Mouse (Mus musculus) limb, embryonic 14.5 days (tissue): ENCODE data around the gene Rsph14. TPM values are rescaled to one million over a fixed set of nuclear protein-coding genes. Genes with fewer than 3 reads are reported as not detected.
A peak's percentile ranks its signal among the peaks of the same experiment; 100 is the strongest.

Experiments used
- ATAC-seq: fragments of 200-750 bp; cut with Nextera tagmentation; 2 replicates; pipeline ENCODE4 v1.8.0; 2017; ENCODE audit warnings: low read depth, moderate number of reproducible peaks, moderate TSS enrichment; ENCODE audit not compliant: low FRiP score
- DNase-seq: peaks from one replicate; pipeline ENCODE4 v3.0.0-alpha.2; 2015; ENCODE audit warnings: low spot score
- H3K27ac ChIP-seq: fragments of 300-500 bp; sonication (generic); replicated peaks from 2 replicates; pipeline ENCODE4 v1.5.1; 2014; ENCODE audit warnings: low read depth, mild to moderate bottlenecking, low read length, moderate library complexity, mixed read lengths
- H3K27me3 ChIP-seq: fragments of 300-500 bp; sonication (generic); 2 replicates; pipeline ENCODE4 v1.6.1; 2014; ENCODE audit warnings: low read length, mixed read lengths; ENCODE audit not compliant: control insufficient read depth, insufficient read depth
- H3K36me3 ChIP-seq: fragments of 300-500 bp; sonication (generic); 2 replicates; pipeline ENCODE4 v1.6.1; 2014; ENCODE audit warnings: mild to moderate bottlenecking, low read length, moderate library complexity, mixed read lengths; ENCODE audit not compliant: control insufficient read depth, insufficient read depth
- H3K4me1 ChIP-seq: fragments of 300-500 bp; sonication (generic); 2 replicates; pipeline ENCODE4 v1.6.1; 2014; ENCODE audit warnings: antibody characterized with exemption, low read length, mixed read lengths; ENCODE audit not compliant: control insufficient read depth, insufficient read depth
- H3K4me2 ChIP-seq: fragments of 300-500 bp; sonication (generic); replicated peaks from 2 replicates; pipeline ENCODE4 v1.6.1; 2014; ENCODE audit warnings: low read depth, mild to moderate bottlenecking, low read length, moderate library complexity; ENCODE audit not compliant: severe bottlenecking
- H3K4me3 ChIP-seq: fragments of 300-500 bp; sonication (generic); replicated peaks from 2 replicates; pipeline ENCODE4 v1.5.1; 2014; ENCODE audit warnings: low read length
- H3K9ac ChIP-seq: fragments of 300-500 bp; sonication (generic); 2 replicates; pipeline ENCODE4 v1.6.1; 2014; ENCODE audit warnings: mild to moderate bottlenecking, low read depth, low read length, moderate library complexity; ENCODE audit not compliant: severe bottlenecking
- H3K9me3 ChIP-seq: fragments of 300-500 bp; sonication (generic); 2 replicates; pipeline ENCODE4 v1.6.1; 2016; ENCODE audit warnings: low read length; ENCODE audit not compliant: control insufficient read depth
- POLR2A ChIP-seq: fragments of 200-500 bp; IDR thresholded peaks from 2 replicates; pipeline ENCODE4 v1.8.0; 2012; ENCODE audit warnings: inconsistent platforms, mild to moderate bottlenecking, moderate library complexity, borderline replicate concordance; ENCODE audit not compliant: insufficient read depth, insufficient read length; ENCODE audit errors: extremely low read depth
- WGBS: fragments of 180-500 bp; shearing (Covaris S2); extraction: QIAGEN DNeasy Blood & Tissue Kit; methylation state at CpG from one replicate; pipeline ENCODE4 v1.1.7; 2014; 5-methylcytosine and 5-hydroxymethylcytosine counted together
- polyA plus RNA-seq, 2 experiments: library from polyadenylated mRNA; depleted of rRNA in 1 of 2; stranded (reverse) in 1 of 2; unstranded in 1 of 2; fragments of >200 nt; fragmentation: Nextera tagmentation in 1 of 2; extraction: Ambion mirVana in 1 of 2; gene quantifications; 2 replicates each; pipeline versions ENCODE4 v1.2.1 to v1.2.3; 2012 to 2014

Gene Rsph14
- polyA plus RNA-seq, 2 experiments = not detected

DNA sequence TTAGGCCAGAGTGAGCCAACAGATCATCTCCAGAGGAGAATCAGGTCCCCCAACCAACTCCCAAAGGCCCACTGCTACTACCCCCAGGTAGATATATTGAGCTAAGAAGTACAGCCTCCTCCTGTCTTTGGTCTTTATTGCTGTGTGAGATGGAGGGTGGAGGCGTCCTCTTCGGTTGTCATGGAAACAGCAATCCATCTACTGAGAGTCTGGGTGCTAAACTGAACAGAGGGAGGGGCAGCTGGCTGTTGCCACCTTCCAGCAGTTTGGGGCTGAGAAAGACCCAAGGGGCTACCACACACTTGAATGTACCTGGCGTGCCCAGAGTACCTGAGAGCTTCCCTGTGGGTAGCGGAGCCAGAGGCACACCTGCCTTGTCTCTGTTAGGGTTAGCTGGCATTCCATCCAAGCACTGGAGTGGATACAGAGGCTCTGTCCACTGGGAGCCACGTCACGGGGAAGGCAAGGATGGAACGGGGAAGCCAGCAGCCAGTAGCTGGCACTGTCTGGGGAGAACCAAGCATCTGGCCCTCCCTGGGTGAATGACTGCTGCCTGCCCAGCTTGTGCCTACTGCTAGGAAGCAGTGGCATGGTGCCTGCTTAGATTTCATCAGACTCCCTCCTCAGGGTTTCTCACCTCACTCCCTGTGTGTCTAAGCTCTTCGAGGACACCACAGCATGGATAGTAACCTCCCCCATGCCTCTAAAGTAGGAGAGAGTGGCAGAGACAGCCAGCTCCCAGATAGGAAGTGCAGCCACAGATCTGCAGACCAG, 25.3 kb downstream of the Rsph14 start:
- Histone ChIP-seq H3K9ac (no peak overlapping the region), H3K27me3 (no peaks in the 10 kb centered on the region), H3K9me3 (no peaks in the 10 kb centered on the region), H3K4me3 (no peak overlapping the region), H3K4me2 (no peak overlapping the region), H3K27ac (no peak overlapping the region), H3K36me3 (no peaks in the 10 kb centered on the region), H3K4me1 (peaks cover 3% of the 10 kb centered on the region; the same call in 1 of the 2 replicates)
- ATAC-seq = no peak
- DNase-seq = no peak
- TF ChIP-seq POLR2A = no peak
- 55% methylated on average over 8 of the region's 8 CpGs for WGBS

- peaks cover 3% of the 10 kb centered on the region; the same call in 1 of the 2 replicates for H3K4me1 ChIP-seq
- H3K9me3 ChIP-seq = no peaks in the 10 kb centered on the region
- DNase-seq (no peak), ATAC-seq (no peak)
- no peak overlapping the region for H3K9ac ChIP-seq
- 64% methylated on average over 3 of the region's 3 CpGs for WGBS
- TF ChIP-seq POLR2A = no peak
- no peaks in the 10 kb centered on the region for H3K36me3 ChIP-seq
- H3K4me3 ChIP-seq = no peak overlapping the region
- no peak overlapping the region for H3K27ac ChIP-seq
- H3K4me2 ChIP-seq = no peak overlapping the region
- no peaks in the 10 kb centered on the region for H3K27me3 ChIP-seq
Measured at GRCm38 (mm10) chr10:75004067-75004466, 28.3 kb downstream of the Rsph14 start.

DNA sequence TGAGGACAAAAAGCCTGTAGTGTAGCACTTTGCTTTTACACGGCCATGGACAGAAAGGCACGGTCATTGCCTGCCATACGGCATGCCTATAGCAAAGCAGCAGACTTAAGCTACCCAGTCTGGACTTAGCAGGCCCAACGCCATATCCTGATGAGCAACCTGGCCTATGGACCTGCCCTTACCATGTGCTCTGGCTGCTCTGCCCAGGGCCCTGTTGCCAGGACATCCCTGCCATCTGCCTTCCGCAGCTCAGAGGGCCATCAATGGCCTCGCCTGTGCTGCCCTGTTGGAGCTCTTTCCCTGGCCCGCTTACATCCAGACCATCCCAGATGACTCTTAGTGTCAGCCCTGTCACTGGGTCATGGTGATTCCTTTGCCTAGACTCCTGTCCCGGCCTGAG, 31.0 kb downstream of the Rsph14 start:
- Histone ChIP-seq H3K27ac (no peak overlapping the region), H3K27me3 (no peaks in the 10 kb centered on the region), H3K4me2 (no peak overlapping the region), H3K9me3 (no peaks in the 10 kb centered on the region), H3K9ac (no peak overlapping the region), H3K4me1 (peaks cover 3% of the 10 kb centered on the region; the same call in 1 of the 2 replicates), H3K36me3 (no peaks in the 10 kb centered on the region), H3K4me3 (no peak overlapping the region)
- no peak for ATAC-seq
- TF ChIP-seq POLR2A = no peak
- 88% methylated on average over 8 of the region's 8 CpGs for WGBS
- DNase-seq = no peak

DNA sequence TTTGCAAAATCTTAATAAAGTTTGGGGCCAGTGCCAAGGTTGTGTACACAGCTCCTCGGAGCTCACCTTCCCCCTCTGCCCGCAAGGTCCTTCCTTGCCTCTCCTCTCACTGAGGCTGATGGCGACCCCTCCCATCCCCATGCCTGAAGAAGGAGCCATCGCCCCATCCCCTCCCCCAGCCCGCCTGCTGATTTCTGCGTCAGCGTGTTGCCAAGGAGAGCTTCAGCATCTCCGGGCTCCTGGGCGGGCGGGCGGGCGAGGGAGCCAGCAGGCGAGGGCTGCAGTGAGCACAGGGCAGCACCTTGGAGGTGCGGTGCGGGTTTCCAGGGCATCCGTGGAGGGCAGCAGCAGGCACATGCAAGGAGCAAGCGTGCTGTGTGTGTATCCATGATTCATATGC, 37.0 kb downstream of the Rsph14 start:
- Histone ChIP-seq H3K9me3 (no peaks in the 10 kb centered on the region), H3K27ac (no peak overlapping the region), H3K36me3 (0 out of 2 replicates have a peak, but pooled peaks cover 2% of the 10 kb centered on the region), H3K4me1 (peaks cover 10% of the 10 kb centered on the region; the same call in 1 of the 2 replicates), H3K9ac (peak overlapping the region; percentile 43), H3K4me2 (peak overlapping the region; percentile 55), H3K4me3 (peak overlapping the region; percentile 25), H3K27me3 (no peaks in the 10 kb centered on the region)
- DNase-seq (no peak), ATAC-seq (peak; percentile 21; the same call in 1 of the 2 replicates)
- 3% methylated on average over 17 of the region's 17 CpGs for WGBS
- TF ChIP-seq POLR2A = no peak

DNA sequence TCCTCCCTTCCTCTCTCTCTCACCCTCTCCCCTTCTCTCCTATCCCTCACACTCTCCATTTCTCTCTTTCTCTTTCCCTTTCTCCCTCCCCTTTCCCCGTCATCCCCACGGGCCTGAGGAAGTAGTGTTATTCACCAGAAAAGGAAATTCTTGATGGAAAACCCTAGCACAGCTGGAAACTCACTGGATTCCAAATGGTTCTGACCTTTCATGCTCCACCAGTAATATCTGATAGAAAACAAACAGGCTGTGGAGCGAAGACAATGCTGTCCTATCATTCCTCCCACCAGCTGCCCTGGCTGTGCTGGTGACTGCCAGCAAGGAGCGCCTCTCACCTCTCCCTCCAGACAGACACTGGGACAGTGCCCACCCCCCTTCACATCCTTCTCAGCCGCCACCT, 37.5 kb downstream of the Rsph14 start:
- Histone ChIP-seq H3K27me3 (no peaks in the 10 kb centered on the region), H3K36me3 (0 out of 2 replicates have a peak, but pooled peaks cover 2% of the 10 kb centered on the region), H3K4me1 (peaks cover 10% of the 10 kb centered on the region; the same call in 1 of the 2 replicates), H3K9me3 (no peaks in the 10 kb centered on the region), H3K4me2 (peak overlapping the region; percentile 55), H3K4me3 (peak overlapping the region; percentile 25; the same call in 1 of the 2 replicates), H3K9ac (peak overlapping the region; percentile 43), H3K27ac (no peak overlapping the region)
- TF ChIP-seq POLR2A = no peak
- 22% methylated on average over 5 of the region's 5 CpGs for WGBS
- no peak for ATAC-seq
- DNase-seq = no peak
